Mouse (Mus musculus) erythroblast, embryonic 14.5 days (primary cell): ENCODE data around the gene Napepld. TPM values are rescaled to one million over a fixed set of nuclear protein-coding genes. Genes with fewer than 3 reads are reported as not detected.
"Not testable (repeated sequence)": the region's sequence is repeated elsewhere in the genome, so short reads cannot be mapped to it uniquely, and the experiment has no call there.

Source experiments
- H3K27me3 ChIP-seq: 2 replicates; pipeline ENCODE4 v1.6.1; 2012; ENCODE audit warnings: inconsistent platforms; ENCODE audit not compliant: control insufficient read depth
- H3K36me3 ChIP-seq: 2 replicates; pipeline ENCODE4 v1.6.1; 2012; ENCODE audit warnings: mild to moderate bottlenecking, inconsistent platforms; ENCODE audit not compliant: control insufficient read depth
- H3K4me1 ChIP-seq: 2 replicates; pipeline ENCODE4 v1.6.1; 2012; ENCODE audit warnings: inconsistent platforms; ENCODE audit not compliant: control insufficient read depth
- H3K4me3 ChIP-seq: replicated peaks from 2 replicates; pipeline ENCODE3; 2012; ENCODE audit warnings: moderate library complexity, mild to moderate bottlenecking, inconsistent platforms
- H3K9me3 ChIP-seq: 2 replicates; pipeline ENCODE4 v1.6.1; 2012; ENCODE audit warnings: low read length, inconsistent platforms, mixed read lengths; ENCODE audit not compliant: control insufficient read depth
- GATA1 ChIP-seq: IDR thresholded peaks from 2 replicates; pipeline ENCODE4 v1.6.1; 2012; ENCODE audit warnings: low read length, inconsistent platforms, mixed read lengths
- TAL1 ChIP-seq: IDR thresholded peaks from 3 replicates; pipeline ENCODE4 v1.6.1; 2012; ENCODE audit warnings: low read length, inconsistent platforms, mixed read lengths
- polyA plus RNA-seq: library from polyadenylated mRNA; stranded (reverse); fragments of >175 nt; gene quantifications from 2 replicates; pipeline ENCODE4 v1.2.3, GENCODE M21; 2012

Napepld gene
- polyA plus RNA-seq, 1 experiment = 0.06 TPM

DNA sequence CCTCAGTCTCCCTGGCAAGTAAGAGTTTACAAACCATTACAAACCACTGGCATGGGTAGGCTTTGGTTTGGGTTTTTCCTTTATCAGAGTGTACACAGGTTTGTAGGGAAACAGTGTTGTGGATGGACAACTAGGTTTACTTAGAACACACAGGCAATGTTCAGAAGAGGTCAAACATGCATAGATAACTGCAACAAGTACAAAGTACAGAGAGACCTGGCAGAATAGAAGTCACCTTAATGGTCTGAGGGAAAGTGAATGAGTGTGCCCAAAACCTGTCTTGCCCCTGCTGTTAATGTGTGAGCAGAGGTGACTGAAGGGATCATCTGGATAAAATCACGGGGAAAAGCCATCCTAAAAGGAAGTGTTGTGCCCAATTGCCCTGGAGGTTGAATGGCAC, 57.6 kb downstream of the Napepld start:
- TF ChIP-seq GATA1 = no peak
- TF ChIP-seq TAL1 = no peak
- H3K36me3 ChIP-seq = peaks cover 3% of the 10 kb centered on the region
- H3K9me3 ChIP-seq = no peaks in the 10 kb centered on the region
- H3K4me3 ChIP-seq = no peak overlapping the region
- peaks cover 19% of the 10 kb centered on the region for H3K4me1 ChIP-seq
- H3K27me3 ChIP-seq = peaks cover 33% of the 10 kb centered on the region

DNA sequence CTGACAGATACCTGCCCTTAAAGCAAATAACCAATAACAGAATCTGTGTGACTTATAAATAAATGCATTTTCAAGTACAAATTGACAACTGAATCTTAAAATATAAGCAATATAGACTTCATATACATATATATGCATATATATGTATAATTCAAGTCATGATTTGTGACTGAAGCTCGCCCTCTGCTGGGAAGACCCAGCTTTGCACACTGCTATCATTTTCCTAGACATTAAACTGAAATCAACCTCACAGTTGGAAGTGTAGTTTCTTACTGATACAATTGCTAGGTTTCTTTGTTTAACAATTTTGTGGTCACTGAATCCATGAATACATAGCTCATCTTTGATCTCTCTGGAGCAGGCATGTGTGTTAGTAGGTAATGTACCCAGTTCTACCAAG, 60.2 kb downstream of the Napepld start:
- Histone ChIP-seq H3K4me3 (no peak overlapping the region), H3K4me1 (peaks cover 9% of the 10 kb centered on the region), H3K27me3 (peaks cover 40% of the 10 kb centered on the region), H3K36me3 (no peaks in the 10 kb centered on the region), H3K9me3 (no peaks in the 10 kb centered on the region)
- no peak for TF ChIP-seq GATA1
- no peak for TF ChIP-seq TAL1

DNA sequence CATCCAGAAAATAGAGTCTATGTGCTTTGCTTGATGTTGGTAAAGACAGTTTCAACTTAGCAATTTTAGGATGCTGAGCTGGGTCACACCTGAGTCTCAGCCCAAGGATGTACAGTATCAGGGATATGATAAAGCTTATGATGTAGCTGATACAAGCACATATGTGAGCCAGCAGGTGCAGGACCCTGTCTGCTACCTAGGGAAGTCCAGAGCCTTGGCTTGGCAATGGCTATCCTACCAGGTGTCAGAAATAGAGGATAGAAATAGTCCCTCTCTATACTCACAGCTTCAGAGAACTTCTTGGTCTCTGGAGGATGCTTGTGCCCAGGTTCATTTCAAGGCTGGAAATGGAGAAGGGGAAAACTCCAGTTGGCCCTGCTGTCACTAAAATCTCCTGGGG, 75.3 kb downstream of the Napepld start:
- H3K4me3 ChIP-seq = no peak overlapping the region
- no peaks in the 10 kb centered on the region for H3K4me1 ChIP-seq
- no peaks in the 10 kb centered on the region for H3K36me3 ChIP-seq
- H3K27me3 ChIP-seq = no peaks in the 10 kb centered on the region
- no peaks in the 10 kb centered on the region for H3K9me3 ChIP-seq
- TF ChIP-seq GATA1 (no peak), TAL1 (no peak)

DNA sequence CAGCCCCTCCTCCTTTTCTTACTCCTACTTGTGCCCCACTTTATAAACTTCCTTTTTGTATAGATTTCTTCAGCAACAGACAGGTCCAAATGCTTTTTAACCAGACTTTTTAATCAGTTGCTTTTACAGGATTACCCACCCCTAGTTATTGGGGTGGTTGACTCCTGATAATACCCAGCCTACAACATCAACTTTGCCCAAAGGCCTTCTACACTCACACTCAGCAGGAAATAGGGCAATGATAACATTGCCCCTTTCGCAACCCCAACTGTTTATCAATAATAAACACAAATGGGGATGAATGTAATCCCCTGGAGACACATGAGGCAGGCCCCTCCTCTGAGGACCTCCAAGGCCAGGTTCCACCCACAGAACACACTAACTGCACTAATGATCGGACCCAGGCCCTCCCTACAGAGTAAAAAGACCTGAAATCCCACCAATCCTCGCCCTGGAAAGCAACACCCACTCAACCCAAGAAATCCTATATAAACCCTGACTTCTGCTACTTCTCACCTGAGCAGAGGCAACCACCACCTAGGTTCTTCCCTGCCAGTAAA, 84.7 kb downstream of the Napepld start:
- no peaks in the 10 kb centered on the region for H3K27me3 ChIP-seq
- no peaks in the 10 kb centered on the region for H3K36me3 ChIP-seq
- H3K4me3 ChIP-seq = no peak overlapping the region
- TF ChIP-seq TAL1 = no peak
- TF ChIP-seq GATA1 = no peak
- H3K9me3 ChIP-seq = no peaks in the 10 kb centered on the region
- H3K4me1 ChIP-seq = peaks cover 14% of the 10 kb centered on the region

DNA sequence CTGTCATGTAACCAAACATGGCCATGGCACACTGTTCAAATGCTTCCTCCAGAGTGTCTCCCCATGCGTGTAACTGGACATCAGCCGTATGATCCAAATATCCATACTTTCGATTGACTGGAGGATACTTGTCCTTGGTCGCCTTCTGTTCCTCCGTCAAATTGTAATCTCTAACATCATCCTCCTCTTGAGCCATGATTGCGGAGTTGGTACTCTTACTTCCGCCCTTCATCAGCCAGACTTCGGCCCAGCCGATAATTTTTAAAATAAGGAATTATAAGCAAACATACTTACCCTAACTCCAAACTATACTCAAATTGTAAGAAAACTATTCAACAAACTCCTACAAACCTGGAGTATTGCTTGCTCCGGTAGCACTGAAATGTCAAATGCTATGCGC, 86.9 kb downstream of the Napepld start:
- H3K4me3 ChIP-seq, H3K27me3 ChIP-seq: not testable (repeated sequence)

More for the DNA sequence above, 86.9 kb downstream of the Napepld start:
- H3K4me1 ChIP-seq = peaks cover 14% of the 10 kb centered on the region
- H3K36me3 ChIP-seq, H3K9me3 ChIP-seq: not testable (repeated sequence)

Other genes with a start within 250 kb of the Napepld start
- gene Lrrc17, start 157.8 kb downstream of the Napepld start, polyA plus RNA-seq = not detected in 2 replicates
- gene Fbxl13, start 55.8 kb downstream of the Napepld start, polyA plus RNA-seq = not detected in 2 replicates
- 0.21 and 0.24 TPM in 2 replicates for gene Armc10, start 55.6 kb downstream of the Napepld start, polyA plus RNA-seq
- gene Pmpcb, start 35.7 kb upstream of the Napepld start, polyA plus RNA-seq = 1.3 and 1.4 TPM in 2 replicates
- gene Dnajc2, start 83.9 kb upstream of the Napepld start, polyA plus RNA-seq = 0.77 and 0.83 TPM in 2 replicates
- 1.0 and 1.5 TPM in 2 replicates for gene Psmc2, start 83.9 kb upstream of the Napepld start, polyA plus RNA-seq
- not detected in 2 replicates for gene Slc26a5, start 164.2 kb upstream of the Napepld start, polyA plus RNA-seq